Mouse (Mus musculus) retina, adult 2 months (tissue): ENCODE measurements at regions not wholly inside any gene's neighbourhood (a gene's known extent, or its start where the extent isn't known, plus 50 kb on each side); places are given as distances from the start of the nearest gene placed in this dataset.

Source experiments
- DNase-seq: peaks from one replicate; pipeline ENCODE4 v3.0.0-alpha.2; 2012; ENCODE audit warnings: low read depth, low spot score

DNA sequence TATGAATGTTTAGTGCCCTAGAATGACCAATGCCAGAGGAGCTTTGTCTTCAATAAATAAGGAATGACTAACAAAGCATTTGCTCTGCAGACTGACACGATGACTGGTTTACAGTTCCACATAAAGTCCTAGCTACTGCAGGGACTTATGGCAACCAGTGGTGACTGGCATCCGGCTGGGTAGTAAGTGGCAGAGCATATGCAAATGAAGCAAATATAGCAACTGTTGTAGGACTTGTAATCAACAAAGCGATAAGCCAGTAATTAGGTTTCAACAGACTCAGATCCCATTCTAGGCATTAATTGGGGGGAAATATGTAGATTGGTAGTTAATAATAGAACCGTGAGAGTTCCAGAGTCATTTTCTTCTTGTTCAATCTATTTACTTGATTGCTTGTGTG is 379.2 kb upstream of the Sptlc3 start:
- DNase-seq: no peak

DNA sequence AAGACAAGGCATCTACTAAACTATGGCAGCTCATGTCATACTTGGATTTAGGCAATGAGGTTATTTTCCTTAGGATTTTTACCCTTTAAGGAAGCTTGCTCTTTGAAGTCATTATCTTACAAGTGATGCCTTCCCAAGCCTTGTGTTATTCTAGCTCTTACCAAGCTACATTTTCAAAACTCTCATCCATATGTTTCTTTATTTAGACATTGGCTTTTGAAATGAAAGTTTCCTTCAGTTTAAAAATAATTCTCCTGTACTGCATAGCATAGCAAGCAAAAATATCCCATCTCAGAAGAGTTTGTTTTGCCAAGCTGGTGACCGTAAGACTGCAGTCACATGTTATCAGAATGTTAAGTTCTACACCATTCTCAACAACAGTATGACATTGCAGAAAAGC is 372.8 kb upstream of the Sptlc3 start:
- DNase-seq: no peak

DNA sequence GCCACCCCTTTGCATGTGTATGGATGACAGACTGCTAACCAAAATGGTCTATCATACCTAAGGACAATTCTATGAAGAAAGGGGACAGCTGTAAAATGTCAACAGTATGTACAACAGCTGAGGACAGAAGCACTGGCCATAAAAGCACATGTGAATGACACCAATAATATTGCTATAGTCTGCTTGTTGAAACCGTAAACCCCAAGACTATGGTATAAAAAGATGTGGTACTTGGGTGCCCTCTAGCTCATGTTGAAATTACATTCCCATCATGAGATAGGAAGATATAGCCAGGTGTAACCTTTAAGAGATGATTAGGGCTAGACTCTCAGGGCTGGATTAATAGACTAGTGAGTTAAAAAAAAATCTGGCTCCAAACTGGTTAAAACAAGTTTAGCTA is 361.6 kb upstream of the Sptlc3 start:
- DNase-seq: no peak

DNA sequence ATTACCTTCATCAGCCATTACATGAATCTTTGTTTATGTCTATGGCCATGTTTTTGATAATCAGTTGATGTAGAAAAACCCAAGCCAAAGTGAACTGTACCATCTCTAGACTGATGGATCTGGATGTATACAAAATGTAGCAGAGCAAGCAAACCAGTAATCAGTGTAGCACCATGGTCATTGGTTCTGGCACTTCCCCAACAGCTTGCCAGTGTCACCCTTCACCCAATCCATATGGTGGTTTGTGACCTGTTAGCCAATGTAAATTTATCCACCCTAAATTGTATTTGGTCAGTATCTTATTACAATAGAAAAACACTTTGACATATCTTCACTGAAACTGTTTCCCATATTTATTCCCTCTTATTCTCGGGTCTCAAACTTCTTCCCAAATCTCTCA is 346.7 kb upstream of the Sptlc3 start:
- DNase-seq: no peak

DNA sequence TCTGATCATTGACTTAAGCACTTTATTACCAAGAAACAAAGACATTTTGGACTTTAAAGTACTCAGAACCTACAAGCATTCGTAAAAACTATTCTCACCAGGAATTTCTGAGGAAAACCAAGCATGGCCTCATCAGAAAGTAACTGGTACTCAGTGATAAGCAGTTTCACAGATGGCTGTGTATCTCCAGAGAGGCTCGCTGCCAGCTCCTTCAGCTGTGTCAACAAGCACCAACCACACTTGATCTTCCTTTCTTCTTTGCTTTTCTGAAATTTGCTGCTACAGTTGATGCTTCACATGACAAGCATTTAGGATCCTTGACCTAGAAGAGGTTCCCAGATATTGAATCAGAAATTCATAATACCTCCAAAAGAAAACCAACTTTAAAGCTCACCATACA is 314.1 kb upstream of the Sptlc3 start:
- DNase-seq: no peak

DNA sequence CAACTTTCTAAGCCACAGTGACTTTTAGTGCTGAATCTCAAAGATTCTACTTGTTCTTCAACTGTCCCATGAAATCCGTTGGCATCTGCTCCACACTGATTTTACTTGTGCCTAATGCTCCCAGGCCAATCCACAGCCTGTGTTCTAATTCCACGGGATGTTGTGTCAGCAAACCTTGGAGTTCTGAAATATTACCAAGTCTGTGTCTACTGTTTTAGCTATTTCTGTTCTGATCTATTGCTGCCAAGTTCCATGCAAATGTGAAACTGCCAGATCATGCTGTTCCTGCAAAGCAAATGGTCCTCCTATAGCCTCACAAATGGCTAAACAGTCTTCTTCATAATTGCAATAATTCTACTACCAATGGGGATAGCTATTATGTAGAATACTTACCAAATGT is 295.4 kb upstream of the Sptlc3 start:
- no peak for DNase-seq

DNA sequence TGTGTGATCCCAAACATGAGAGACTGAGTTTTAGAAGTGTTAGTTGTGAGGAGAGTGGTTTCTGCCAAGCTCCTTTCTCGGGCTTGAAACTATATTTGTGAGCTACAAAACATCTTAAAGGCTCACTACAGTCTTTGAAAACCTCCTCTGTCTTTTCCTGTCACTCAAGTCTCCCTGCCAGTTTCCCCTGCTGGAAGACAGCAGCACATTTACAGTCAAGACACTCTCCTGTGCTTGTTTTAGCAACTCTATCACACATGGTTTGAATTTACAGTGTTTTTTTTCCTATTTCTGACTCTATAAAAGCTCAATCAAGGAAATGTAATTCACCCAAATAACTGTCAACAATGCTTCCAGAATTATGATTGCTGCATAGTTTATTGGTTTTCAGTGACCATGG is 286.1 kb upstream of the Sptlc3 start:
- DNase-seq: no peak

DNA sequence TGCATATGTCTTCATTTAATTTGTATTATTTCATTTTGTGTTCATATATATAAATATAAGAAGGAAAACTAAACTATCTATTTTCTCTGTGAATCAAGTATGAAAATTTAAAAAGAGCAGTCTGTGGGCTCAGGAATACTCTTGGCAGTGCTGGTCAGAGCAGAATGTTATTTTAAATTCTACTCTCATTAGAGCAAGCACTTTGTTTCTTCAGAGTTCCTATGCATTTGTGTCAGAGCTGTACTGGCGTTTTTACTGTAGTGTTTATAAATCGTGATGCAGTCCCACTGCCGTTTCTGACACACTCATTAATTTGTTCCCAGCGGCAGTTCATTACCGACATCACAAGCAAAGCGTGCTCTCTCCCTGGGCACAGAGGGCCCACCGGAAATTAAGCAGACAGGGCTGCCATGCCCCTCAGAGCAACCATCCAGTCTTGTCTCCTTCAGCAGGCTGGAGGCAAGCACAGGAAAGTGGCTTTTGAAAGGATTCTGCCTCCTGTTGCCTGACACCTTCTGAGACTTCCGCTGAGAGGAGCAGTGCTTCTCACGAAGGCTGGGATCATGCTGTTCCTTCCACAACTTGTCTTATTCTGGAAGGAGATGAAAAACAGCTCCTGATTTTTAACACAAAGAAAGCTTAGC is 272.8 kb upstream of the Sptlc3 start:
- no peak for DNase-seq

DNA sequence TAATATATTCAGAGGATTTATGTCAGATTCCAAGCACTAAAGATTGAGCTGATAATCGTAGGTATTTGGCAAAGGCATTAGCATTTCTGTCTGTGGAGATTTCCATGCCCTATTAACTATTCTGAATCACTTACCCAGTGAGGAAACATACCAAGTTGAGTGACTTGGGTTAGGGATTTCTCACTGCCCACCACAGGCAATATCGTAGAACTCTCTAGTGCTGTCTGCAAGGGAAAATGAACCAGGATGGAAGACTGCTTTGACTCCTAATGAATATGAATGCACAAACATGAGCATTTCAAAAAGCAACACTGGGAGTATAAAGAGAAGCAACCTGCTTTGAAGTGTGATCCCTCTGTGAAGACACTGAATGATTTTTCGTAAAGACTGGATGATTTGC is 263.3 kb upstream of the Sptlc3 start:
- no peak for DNase-seq

DNA sequence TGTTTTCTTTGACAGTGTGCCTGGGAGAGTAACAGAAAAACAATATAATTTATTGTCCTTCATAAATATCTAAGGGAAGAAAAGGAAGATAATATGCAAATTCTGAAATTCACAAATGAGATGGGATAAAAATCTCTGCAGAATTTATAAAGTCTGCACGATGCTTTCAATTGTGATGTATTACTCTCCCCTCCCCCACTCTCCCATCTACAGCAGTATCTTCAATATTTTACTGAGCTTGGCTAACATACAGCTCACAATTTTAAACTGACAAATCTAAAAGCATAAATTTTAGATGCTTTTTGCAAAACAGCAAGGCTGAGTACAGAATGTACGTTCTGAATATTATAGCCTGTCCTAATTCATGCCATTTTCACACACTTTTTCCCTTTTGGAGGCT is 243.6 kb upstream of the Sptlc3 start:
- DNase-seq: no peak

DNA sequence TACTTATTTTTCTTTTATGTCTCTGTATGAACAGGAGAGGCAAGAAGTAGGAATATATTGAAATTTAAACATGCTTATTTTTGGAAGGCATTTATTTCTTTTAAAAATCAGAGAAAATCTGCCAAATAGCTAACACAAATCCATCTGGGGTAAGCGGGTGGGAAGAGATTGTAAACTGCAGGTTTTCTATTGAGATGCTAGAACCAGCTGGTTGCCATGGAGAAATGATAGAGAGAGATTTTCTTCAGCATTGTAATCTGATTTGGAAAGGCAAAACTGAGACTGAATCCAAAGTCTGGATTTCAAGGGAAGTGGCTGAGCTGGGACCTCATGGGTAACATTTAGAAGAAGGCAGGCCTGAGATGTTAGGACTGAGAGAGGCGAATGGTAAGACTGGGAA is 226.6 kb upstream of the Sptlc3 start:
- DNase-seq: no peak

DNA sequence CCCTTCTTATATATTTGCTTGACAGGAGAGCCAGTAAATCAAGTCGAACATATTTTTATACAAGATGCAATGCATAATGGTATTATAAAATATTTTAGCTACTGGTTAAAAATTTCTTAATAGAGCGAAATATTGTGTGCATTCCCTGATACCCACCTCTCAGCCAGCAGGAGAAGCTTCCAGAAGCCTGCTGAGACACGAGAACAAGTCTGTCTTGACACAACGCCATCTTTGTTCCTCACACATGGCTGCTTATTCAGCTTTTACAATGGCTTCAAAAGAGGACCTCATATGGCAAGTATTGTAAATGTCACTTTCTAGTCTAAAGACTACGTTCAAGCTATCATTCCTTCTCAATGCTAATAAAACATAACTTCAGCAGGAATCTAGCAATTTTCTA is 217.1 kb upstream of the Sptlc3 start:
- no peak for DNase-seq

DNA sequence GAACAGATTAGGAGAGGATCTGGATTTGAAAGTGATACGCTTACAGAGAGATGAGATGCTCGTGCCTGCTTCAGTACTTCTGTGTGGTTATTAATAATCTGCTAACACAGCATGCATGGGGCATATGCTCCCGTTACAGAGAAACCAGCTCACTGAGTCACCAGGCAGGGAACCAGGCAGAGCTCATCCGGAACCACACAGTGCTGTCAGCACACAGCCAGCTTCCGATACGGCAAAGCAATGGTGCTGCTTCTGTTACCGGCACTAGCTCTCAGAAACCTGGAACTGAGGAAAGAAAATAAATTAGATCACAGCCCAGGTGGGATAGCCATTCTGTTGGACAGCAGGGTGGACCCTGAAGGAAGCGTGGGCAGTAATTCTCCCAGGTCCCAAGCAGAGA is 216.1 kb upstream of the Sptlc3 start:
- DNase-seq: no peak

DNA sequence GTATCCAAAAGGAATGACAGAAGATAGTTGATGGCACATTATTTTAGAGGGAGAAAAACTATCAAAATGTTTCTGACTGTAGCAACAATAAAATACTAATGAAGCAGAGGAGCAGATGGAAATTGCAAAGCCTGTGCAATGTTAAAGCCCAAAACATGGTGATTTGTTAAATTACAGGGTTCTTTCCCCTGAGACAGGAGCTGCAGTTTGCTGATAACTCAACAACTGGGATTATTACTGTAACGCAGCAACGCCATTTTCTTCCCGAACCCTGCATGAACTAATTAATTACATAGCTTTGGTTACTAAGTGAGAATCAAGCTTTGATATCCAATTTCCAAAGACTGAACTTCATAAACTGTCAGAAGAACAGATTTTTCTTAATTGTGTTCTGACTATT is 212.7 kb upstream of the Sptlc3 start:
- DNase-seq: no peak

DNA sequence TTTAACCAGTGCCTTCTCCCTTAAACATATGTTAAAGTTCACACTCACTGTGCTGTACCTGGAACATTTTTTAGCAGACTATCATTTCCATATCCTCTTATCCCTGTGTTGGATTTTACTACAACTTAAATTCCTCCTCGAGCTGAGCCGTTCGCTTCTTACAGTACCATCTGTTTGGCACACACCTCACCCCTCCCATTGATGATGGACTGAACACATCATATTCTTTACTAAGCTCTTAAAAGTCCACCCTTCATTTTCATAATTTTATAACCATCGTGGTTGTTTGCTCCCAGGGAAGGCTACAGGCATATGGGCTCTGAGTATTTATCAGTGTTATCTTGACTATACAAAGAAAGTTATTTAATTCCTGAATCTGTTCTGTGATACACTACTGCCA is 209.4 kb upstream of the Sptlc3 start:
- DNase-seq: no peak

DNA sequence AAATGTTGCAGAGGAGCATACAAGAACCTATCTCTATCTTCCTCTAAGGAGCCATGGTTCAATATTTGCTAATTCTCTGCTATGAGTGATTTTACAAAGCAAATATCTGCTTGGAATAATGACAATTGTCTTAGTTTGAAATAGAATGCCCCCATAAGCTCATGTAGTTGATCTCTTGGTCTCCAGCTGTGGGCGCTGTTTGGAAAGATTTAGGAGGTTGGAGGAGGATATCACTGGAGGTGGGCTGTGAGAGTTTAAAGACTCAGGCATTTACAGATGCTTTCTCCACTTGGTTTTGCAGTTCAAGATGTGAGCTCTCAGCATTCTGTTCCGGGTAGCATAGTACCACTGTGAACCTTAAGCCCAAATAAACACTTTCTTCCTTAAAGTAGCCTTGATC is 207.3 kb upstream of the Sptlc3 start:
- no peak for DNase-seq

DNA sequence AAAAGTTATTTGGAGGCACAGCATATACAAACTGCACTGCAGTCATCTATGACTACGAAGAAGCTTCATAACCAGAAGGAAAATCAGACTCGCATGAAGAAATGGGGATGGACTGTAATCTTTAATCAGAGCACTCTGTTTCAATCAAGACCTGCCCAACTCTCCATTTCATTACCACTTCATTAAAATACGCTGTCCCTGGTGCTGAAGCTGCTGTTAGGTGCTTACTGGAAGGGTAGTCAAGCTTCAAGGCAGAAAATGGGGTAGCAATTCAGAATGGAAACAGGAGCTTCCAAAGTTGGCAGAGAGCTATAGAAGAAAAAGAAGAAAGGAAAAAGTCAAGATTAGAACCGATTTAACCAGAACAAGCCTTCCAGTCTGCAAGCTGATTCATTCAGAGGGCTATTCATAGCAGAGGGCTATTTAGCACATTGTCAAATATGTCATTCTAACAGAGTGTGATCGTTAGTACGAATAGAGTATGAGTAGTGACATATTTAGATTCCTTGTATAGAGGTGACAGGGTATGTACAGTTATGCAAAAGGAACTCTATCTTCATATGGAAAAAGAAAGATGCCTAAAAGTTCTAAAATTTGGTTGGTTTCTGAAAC is 195.1 kb upstream of the Sptlc3 start:
- DNase-seq: no peak

DNA sequence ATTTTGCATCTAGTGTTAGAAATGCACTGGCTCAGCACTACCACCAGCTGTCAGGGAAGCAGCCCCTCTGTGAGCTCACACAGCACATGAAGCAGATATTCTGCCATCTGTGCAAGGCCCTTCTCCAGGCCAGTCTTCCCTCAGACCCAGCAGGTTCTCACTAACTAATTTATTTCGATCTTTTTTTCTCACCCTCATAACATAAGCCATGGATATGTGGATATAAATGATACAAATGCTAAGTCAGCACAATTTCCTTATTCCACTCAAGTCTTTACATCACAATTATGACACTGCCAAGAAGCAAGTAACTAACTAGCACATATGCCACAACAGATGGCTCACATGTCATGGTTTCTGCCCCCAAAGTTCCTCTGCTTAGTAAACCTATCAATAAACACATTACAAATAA is 182.3 kb upstream of the Sptlc3 start:
- no peak for DNase-seq

DNA sequence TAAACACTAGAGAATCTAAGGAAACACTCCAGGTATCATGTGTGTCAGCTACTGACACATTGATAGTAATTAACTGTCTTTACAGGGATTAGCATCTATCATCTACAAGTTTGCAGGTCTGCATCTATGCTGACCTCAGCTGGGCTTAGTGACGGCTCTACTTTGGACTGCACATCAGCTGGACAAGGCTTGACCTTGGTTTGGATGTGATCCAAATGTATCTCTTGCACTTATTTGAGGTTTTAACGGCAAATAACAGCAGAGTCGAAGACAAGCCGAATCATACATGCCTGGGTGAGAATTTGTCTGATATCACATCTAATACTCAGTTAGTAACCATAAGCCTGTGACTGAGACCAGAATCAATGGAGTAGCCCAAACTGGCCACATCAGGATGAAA is 181.7 kb upstream of the Sptlc3 start:
- DNase-seq: no peak

DNA sequence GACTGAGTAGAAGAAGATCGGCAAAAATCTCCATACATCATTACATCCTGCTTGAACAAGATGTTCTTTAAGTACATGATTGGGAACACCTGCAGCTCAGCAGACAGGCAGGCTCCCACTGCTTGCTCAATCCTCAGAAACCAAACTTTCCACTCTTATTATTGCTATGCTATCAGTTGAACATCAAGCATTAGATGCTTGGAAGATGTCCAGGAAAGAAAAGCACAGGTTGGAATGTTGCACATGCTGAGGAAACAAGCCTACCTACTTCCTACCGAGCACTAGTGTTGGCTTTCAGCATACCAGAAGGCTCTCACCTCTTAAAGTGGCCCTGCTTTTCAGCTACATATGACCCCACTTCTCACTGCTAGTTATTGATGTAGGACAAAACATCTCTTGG is 171.2 kb upstream of the Sptlc3 start:
- DNase-seq: no peak

DNA sequence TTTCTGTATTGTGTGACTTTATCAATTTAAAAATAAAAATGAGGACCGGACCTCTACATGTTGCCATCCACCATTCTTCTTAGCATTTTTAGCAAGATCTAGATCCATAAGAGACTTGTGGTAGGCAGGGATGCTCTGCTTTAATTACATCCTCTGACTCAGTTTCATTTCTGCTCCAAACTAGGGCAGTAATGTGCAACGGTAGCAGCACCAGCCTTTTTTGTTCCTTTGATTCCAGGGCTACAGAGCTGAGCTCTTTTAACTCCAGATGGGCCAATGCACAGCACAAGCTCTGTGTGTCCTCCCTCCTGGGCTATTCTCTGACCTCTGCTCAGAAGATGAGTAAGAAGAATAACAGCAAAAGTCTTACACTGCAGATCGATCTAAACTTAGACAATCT is 168.2 kb upstream of the Sptlc3 start:
- no peak for DNase-seq

DNA sequence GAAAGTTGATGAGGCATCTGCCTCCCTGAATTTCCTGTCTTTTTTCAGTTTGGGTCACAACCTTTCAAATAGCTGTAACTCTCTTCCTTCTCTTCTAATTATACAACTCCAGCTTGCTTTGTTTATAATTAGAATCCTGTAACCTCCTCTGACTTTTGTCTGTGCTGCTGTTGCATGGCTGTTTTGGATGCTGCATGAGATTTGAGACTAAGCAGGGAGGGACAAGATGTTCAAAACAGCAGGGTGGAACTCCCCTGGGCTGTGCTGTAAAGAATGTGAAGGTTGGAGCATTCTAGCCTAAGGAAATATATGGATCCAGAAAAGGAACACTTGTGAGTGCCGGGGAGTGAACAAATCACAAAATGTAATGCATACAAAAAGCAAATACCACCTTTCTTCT is 159.0 kb upstream of the Sptlc3 start:
- DNase-seq: no peak

DNA sequence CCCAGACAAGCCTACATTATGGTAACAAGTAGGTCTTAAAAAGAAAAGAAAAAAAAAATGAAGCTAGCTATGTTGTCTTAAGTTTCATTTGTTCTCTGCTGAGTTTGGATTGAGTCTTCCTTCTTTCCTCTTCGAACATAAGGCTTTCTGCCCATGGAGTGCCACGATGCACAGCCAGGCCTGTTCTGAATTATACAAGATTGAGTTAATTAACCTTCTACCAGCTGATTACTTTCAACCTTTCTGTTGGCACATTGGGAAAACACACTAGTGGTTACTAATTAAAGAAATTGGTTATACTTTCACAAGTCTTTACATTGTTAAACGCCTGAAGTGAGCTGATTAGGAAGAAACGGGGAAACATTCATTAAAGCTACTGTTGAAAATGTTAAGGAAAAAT is 155.5 kb upstream of the Sptlc3 start:
- no peak for DNase-seq
